Mouse (Mus musculus) lung, postnatal 25 days (tissue): ENCODE data around the gene L3mbtl4.

Experiments used
- DNase-seq: peaks from one replicate; pipeline ENCODE4 v3.0.0; 2022; ENCODE audit warnings: low spot score

The L3mbtl4 gene

DNA sequence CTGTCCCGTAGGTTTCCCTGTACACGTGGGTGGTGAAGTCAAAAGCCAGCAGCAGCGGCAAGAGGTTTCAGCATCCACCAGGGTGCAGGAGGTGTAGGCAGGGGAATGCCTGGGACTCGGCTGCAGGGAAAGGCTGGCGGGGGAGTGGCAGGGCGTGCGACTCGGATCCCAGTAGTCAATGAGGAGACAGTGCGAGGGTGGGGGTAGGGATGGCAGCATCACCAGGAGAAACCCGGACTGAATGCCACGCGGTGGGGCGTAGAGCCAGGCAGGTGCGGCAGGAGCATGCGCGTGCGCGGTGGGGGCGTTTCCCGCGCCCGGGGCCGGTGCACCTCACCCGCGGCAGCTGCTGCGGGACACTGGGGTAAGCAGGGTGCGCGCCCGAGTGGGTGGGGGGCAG lies at the start of gene L3mbtl4:
Gene L3mbtl4, plus strand, starts transcription at position 271 of the 400 bp plus-strand sequence.
- DNase-seq: no peak

DNA sequence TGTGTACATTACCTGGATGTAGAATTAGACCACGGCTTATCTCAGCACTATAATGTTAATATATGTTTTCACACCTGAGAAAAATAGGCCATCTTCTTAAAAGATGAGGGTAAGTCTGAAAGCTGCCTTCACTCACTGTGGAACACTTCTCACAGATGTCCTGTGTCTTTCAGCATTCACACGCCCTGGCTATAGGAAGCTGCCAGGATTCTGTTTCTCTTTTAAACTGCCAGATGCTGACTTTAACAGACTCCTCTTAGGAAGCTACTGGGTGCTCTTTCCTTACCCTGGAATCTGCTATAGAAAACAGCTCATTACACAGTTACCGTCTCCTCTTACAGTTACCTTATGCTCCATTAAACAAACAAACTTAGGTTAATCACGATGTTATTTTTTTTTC lies 43.1 kb upstream of the L3mbtl4 start:
- no peak for DNase-seq

DNA sequence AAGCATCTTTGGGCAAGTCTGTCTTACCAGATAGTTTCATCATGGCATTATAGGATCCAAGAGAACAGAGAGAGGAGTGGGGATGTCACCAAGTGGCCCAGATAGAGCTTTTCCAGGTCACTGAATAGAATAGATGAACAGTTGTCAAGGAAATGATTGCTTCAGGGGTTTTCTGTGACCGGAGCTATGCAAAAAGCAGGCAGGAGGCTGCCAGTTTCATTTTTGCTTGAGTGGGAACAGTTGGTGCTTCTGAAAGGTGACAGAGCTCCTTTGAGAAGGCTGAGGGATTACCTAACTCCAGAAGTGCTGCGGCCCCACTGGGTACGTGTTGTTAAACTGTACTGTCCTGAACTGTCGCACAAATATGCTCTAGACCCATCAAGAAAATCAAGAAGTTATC lies 38.2 kb upstream of the L3mbtl4 start:
- DNase-seq: peak; percentile 23

DNA sequence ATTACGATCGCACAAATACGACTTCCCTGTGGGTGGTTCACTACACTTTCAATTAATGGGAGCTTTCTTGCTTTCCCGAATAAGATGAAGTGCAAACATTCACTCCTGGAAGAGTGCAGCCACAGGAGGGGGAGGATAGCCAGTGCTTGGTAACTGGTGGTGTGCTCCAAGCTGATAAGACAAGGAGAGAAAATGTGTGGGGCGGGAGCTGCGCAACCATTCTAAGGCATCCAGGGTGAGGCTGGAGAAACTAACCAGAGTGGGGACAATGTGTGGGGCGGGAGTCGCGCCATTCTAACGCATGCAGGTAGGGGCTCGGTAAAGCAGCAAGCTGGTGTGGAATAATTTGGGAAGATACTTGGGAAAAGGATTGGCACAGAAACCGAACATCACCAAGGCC lies 36.6 kb upstream of the L3mbtl4 start:
- DNase-seq: no peak

DNA sequence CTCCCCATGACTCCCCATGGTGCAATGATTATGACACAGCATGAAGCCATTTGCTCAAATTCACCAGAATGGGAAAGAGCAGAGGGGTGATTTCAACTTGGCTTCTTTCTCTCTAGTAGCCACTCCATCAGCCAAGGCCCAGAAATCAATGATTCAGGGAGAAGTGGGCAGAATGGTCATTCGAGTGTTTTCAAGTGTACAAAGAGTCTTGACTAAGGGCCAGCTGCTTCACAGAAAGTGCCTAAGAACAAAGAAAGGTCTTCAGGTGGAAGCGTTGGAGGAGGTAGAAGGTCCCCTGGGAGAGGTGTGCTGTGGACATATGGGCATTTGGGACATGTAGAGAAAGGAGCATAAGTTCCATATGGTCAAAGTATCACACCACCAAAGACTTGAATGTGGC lies 33.4 kb upstream of the L3mbtl4 start:
- peak; percentile 50 for DNase-seq

DNA sequence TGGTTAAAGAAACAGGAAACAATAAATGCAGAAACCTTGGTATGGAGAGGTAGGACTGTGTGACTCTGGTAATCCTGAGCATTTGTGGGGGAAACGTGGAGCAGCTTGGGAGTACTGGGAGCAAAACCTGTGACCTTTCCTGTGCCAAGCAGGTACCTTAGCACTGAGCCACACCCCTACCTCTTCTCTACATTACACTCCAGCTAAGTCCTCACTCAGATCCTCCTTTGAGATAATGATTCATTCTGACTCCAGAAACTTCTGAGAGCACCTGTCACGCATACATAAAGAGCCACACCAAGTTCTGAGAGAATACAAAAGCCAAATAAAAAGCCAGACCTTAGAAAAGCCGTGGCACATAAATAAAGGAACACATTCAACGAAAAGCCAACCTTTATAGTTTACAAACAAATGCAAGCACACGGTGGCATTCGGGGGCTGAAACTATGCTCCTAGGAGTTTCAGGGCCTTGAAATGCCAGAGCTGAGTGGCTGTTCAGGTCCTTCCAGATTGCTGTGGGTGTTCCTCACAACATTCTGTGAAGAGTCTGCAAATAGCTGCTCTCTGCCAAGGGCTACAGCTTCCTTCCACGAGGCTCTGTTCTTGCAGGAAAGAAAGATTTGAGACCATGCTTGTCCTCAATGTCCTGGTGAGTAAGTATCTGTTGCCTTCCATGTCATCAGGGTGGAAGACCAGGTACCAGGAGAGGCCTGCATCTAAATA lies 8.6 kb upstream of the L3mbtl4 start:
- peak; percentile 11 for DNase-seq

DNA sequence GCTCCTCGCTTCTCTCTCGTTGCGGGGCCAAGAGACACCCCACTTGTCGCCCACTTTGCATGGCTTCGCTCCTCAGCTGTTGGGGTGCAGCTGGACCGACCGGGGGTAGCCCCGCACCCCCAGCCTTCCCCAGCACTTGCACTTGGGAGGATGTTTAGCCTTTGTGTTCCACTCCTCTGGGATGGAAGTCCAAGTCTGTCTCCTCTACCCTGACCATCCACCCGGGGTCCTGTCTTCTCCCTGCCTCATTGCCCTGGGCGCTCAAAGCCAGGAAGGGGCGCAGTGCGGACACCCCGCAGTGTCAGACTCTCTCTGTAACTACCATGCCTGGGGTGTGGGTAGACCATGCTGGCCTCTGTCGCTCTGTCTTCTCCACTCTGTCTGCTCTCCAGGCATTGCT lies 357 bp downstream of the L3mbtl4 start:
- no peak for DNase-seq

DNA sequence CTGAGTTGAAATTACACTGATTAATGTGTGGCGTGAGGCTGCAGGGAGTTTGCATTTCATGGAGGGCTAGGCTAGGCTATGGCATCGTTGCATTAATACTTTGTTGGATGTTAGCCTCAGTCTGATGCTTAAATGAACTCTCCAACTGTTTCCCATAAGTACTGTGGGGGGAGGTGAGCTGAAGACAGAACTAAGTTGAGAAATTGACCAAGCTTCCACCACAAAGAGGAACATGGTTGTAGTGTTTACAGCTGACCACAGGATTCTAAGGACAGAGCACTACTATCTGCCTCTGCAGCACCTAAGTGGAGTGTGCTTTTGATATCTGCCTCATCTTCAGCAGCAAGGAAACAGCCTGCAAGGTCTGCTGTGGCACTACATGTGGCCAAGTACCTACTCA lies 1.5 kb downstream of the L3mbtl4 start:
- no peak for DNase-seq

DNA sequence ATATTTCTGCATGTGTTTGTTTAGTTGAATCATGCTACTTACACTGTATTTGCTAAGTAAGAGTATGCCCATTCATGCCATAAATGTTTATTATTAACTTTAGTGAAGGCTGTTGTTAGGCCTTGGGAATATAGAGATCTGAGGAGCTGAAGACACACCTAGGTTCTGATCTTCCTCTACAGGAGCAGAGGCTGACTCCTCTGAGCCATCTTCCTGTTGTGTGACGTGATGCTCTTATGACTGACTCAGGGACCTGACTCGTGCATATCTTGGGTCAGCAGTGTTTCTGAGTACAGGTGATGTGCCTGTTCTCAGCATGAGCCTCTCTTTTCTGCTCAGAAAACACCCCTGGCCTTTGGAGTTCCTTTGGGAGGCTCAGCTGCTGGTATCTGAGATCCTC lies 7.3 kb downstream of the L3mbtl4 start:
- no peak for DNase-seq

DNA sequence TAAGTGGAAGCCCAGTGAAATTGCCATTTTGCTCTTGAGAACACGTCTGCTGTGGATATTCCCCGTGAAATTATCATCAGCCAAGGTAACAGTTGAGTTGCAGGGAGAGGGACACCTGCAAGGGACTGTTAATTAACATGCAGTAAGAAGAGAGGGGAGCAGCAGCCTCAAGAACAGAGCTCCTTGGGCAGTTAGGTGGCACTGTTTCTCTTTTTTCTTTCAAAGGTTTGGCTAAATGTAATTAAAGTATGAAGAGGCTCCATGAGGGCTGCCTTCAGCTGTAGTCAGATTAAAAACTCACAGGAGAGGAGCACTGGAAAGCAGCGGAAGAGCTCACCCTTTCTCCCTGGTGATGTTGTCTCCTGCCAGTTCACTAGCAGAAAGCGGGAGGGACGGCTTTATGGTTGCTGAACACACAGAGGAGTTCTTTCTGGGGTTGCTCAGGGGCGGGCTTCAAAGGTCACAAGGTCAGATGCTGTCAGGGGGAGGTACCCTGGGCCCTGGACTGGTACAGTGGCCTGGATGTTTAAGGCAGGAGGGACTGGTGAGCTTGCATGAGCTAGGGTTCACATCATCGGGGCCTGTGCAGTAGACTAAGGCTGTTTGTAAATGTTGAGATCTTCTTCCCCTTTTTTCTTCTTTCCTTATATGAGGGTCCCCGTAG lies 11.7 kb downstream of the L3mbtl4 start:
- DNase-seq: no peak

DNA sequence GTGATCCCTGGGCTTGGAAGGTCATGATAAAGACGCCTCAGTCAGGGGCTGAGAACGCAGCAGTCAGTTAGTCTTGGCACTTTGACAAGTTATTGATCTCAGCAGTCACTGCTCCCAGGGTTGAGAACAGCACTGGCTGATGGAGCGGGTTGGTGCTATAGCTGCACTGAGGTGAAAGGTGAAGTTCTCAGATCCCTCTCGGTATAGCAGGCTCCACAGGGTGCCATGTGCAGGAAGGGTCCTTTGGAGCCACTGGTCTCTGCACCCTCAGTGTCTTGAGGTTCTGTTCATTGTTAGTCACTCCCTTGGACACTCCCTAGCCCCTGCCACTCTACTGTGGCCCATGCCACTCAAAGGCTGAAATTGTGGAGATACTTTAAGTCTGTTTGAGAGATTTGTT lies 14.5 kb downstream of the L3mbtl4 start:
- no peak for DNase-seq

DNA sequence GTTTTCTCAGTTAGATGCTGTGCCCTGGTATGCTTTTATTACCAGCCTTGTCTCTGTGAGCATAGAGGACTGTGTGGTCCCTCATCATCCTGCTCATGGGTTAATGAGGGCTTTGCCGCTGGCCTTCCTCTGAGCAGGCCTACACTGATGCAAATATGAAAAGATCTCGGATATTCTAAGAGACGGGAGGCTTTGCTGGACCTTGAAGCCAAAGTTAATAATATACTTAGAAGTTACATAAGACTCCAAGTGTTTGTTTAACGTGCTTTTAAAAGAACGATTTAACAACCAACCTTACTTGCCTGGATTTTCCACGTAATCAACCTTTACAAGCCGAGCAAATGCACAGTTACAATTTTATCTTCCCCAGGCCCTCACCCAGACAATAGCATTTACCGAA lies 15.1 kb downstream of the L3mbtl4 start:
- DNase-seq: no peak

DNA sequence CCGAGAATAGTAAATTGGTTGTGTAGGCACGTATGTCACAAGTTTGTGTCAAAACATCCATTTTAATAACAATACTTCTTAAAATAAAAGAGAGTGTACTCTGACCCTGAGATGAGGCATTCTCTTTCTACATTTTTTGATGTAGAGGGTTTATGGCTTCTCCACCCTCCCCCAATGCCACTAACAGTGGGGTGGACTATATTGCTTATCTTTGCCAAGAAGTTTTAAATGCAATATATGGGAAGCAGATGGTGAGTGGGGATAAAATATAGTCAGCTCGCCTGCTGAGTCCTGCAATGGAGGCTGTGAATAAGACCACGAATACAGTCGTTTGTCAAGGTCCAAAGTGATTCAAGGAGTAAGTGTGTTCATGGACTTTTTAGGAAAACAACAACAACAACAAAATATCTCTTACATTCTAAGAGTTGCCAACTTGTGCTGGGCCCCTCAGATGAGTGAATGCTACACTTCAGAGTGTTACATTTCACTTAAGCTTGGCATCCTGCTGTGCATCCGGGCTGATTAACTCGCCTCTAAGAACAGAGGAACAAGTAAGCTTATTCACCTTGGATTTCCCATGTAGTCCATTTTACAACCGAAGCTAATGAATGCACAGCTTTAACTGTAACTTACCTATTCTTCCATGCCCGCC lies 18.2 kb downstream of the L3mbtl4 start:
- DNase-seq: no peak

DNA sequence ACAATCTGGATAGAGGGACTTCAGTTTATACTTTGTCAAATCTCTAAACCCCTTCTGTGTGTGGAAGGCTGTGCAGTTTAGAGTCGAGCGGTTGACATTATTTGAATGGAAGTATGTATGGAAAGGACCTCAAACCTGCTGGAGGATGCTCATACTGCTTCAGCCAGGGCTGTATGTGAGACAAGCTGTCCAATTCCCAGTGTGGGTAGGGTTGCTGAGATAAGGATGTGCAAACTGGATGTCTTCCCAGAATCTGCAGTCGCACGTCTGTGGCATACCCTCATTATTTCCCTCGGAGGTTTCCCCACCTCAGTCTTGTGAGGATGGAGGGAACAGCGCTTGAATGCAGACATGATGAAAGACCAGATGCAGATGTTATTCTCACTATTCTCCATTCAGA lies 34.8 kb downstream of the L3mbtl4 start:
- no peak for DNase-seq

DNA sequence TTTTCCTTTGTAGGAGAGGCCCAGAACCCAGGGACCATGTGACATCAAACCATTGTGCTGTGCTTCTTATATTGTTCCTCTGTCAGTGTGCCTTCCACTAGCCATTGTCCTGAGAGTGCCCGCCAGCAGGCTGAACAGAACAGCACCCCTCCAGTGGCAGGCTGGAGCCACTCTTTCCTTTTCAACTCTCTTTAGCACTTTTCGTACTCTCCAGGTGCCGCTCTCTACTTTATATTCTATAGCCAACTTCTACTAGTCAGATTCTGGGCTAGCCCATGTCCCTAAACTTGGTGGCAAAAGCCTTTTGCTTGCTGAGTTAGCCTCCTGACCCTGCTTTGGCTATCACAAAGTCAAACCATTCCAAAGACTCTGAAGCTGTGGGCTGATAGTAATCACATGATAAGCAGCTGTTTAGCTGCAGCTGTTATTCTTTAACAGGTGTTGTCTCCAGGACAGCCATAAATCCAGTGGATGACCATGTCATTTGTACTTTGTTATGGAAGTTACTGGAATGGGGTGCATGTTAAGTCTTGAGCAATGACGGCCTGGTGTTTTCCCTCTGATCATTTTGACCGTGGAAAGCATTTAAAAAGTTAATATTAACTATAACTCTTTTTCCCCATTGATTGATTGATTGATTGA lies 38.8 kb downstream of the L3mbtl4 start:
- DNase-seq: no peak

DNA sequence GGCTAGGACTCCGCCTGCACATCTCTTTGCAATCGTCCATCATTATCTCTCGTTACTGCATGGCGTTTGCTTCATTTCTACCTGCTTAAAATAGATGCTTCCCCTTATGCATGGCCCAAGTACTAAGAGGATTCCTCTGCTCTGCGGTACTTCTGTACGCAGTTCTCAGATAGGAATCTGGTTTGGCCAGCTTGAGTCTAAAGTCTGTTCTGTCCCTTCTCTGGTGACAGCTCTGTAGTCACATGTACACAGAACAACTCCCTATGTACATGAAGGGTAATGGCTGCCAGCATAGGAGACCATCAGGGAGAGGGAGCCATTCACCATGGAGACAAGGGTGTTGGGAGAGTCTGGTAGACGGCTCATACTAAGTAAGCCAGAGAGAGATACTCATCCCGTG lies 47.3 kb downstream of the L3mbtl4 start:
- DNase-seq: no peak

DNA sequence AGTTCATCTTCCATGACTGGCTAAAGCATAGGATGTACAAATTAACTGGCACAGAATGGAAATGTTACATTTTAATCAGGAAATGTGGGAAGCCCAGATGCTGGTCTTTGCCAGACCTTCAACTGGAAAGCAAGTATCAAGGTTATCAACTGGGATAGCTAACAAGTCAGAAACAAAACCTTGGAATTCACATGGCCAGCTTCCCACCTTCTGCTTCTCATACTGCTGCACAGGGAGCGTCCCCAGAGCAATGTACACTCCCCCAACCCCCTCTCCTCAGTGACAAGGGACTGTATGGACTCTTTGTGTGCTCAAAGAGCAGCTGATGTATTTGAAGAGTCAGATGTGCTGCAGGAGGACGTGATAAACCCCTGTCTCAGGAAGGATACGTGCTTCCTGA lies 49.0 kb downstream of the L3mbtl4 start:
- no peak for DNase-seq

DNA sequence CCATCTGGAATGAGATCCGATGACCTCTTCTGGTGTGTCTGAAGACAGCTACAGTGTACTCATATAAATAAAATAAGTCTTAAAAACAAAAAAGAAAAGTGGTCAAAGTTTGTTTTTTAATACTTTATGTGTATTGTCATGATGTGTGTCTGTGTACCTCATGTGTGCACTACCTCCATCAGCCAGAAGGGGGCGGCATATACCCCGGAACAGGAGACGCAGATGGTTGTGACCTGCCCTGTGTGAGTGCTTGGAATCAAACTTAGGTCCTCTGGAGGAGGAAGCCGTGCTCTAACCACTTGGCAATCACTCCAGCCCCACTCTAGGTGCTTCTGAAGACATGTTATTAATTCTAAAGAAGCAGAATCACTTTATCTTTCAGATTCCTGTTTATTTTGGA lies 58.6 kb downstream of the L3mbtl4 start:
- no peak for DNase-seq

DNA sequence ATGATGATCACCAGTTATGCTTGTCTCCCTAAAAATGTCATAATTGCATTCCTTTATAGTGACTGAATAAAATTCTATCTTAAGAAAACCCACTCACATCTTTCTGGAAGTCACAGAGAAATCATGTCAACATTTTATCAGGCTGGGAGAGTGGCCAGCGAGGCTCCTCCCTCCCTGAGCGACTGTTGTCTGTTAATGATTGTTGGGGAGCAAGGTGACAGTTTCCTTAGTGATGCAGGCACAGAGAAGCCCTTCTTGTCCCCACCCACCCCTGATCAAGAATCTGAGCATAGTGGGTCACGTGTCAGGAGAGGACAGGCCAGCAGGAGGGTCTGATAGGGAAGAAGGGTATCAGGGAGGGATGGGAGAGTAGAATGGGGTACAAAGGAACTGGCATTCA lies 59.8 kb downstream of the L3mbtl4 start:
- DNase-seq: no peak

DNA sequence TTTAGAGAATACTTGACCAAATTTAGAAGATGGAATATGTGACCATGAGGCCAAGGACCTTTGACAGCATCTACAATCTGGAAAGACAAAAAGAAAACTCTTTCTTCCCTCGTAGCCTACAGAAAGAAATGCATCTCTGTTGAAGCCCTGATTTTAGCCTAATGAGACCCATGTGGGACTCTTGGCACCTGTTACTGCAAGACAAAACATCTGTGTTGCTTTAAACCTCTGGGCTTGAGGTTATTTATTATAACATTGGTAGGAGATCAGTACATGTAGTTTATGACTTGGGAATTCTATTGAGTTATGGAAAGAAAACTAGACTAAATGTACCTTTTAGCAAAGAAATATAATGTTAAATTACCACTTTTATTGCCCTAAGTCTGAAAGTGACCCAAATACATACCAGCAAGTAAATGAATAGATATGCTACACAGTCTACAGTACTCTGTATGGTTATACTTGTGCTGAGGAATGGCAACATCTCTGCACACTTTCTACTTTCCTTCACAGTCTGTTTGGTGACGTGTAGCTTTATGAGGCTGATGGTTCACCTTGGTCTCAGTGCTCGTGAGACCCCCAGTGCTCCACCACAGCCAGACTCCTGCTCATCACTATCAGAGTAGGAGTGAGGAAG lies 65.4 kb downstream of the L3mbtl4 start:
- no peak for DNase-seq

DNA sequence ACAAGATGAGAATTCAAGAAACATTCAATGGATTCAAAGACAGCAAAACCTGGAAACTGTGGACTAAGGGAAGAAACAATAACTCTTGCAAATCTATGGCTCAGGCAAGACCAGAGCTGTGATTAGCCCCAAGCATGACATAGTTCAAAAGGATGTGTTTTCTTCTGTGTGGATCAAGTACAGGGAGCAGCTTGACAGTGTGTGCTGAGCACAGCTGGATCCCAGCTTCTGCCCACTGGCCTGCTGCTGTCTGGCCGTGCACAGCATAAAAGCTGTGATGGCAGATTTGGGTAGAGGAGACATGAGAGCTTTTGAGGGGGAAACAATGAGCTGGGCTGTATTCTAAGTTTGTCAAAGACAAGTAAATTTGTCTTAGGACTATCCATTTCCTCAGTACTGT lies 84.1 kb downstream of the L3mbtl4 start:
- DNase-seq: no peak

DNA sequence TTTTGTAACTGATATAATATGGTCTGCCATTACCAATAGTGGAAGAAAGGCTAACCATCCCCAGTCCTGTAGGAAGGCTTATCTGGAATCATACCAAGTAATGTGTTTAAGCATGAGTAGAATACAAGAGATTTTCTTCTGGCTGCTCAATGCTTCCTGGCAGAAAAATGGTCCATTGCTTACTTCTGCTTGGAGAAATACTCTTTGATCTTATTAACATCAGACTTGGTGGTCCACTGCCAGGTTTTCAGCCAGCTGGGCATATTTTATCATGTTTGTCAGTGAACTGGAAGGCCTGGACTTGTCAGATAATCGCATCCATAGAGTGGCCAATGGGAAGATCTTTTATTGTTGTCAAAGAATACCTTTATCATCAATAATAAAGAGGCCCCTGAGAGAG lies 97.5 kb downstream of the L3mbtl4 start:
- no peak for DNase-seq

DNA sequence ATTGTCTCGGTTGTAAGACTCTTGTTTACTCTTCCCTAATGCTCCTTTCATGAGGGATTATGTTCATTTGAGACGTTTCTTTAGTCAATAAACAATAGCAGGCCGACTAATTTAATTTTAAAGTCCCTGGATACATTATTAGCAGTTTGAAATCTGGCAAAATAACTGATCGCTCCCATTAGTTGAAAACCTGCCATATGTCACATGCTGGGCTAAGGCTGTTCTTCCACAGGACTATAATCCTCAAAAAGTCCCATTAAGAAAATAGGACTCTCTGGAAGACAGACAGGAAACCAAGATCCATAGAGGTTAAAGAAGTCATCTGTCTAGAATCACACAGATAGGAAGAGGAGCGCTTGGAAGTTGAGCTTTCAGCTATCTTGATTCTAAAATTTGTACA lies 114.9 kb downstream of the L3mbtl4 start:
- DNase-seq: no peak
